ENCODE assay signal across 19 mouse cellular contexts in genomic region chr7:84560500-84560899, GRCm38 (mm10). TPM values are rescaled to one million over a fixed set of nuclear protein-coding genes. Genes with fewer than 3 reads are reported as not detected.
"Had no signal": no experiment of that assay in that cellular context is flagged by ENCODE, and none has a peak within 500 bp of the region (broad histone marks: within the 10 kb centered on the region; RNA-seq: fewer than 3 reads in every experiment).

No protein-coding gene starts in this region.

- H3K27ac ChIP-seq: limb, embryonic 15.5 days; liver, embryonic 12.5 days; liver, embryonic 14.5 days; midbrain, embryonic 10.5 days; midbrain, embryonic 12.5 days; neural tube, embryonic 12.5 days; stomach, embryonic 15.5 days; stomach, postnatal 0 days had no signal

- H3K9me3 ChIP-seq: limb, embryonic 15.5 days; liver, embryonic 12.5 days; midbrain, embryonic 10.5 days; midbrain, embryonic 12.5 days; neural tube, embryonic 12.5 days; stomach, embryonic 15.5 days had no signal

- H3K4me2 ChIP-seq: limb, embryonic 15.5 days; liver, embryonic 12.5 days; midbrain, embryonic 12.5 days; neural tube, embryonic 12.5 days; stomach, embryonic 15.5 days had no signal

- H3K27me3 ChIP-seq: limb, embryonic 15.5 days; liver, embryonic 12.5 days; midbrain, embryonic 12.5 days; neural tube, embryonic 12.5 days; stomach, embryonic 15.5 days had no signal

- H3K4me3 ChIP-seq: limb, embryonic 15.5 days; liver, embryonic 12.5 days; midbrain, embryonic 10.5 days; midbrain, embryonic 12.5 days; neural tube, embryonic 12.5 days; stomach, embryonic 15.5 days had no signal

- H3K4me1 ChIP-seq: limb, embryonic 15.5 days; liver, embryonic 12.5 days; midbrain, embryonic 10.5 days; midbrain, embryonic 12.5 days; neural tube, embryonic 12.5 days; stomach, embryonic 15.5 days had no signal

- H3K36me3 ChIP-seq: limb, embryonic 15.5 days; liver, embryonic 12.5 days; midbrain, embryonic 10.5 days; midbrain, embryonic 12.5 days; neural tube, embryonic 12.5 days; stomach, embryonic 15.5 days had no signal

- H3K9ac ChIP-seq: limb, embryonic 15.5 days; liver, embryonic 12.5 days; liver, embryonic 14.5 days; midbrain, embryonic 12.5 days; neural tube, embryonic 12.5 days; stomach, embryonic 15.5 days had no signal

- ATAC-seq: liver, embryonic 12.5 days; midbrain, embryonic 16.5 days had no signal

- DNase-seq: midbrain, embryonic 14.5 days; right cerebral cortex, postnatal 14 days; thymus, adult 2 months; thymus, postnatal 25 days; thymus, postnatal 4 days had no signal

RNA-seq across cellular contexts. Expression of gene Gm2115, which starts 31.7 kb away (rescaled TPM):
- total RNA-seq: liver, adult 2 months; megakaryocyte, adult 5-6 weeks; megakaryocyte-erythroid progenitor cell, adult 5-6 weeks; neutrophil, adult 5-6 weeks had no signal
- polyA plus RNA-seq: liver, embryonic 14.5 days; testis, adult 2 months had no signal

RNA-seq across cellular contexts. Expression of gene Fah, which starts 46.0 kb away (rescaled TPM):
- total RNA-seq: megakaryocyte, adult 5-6 weeks had no signal
